Mouse (Mus musculus) forebrain, embryonic 13.5 days (tissue): Measurements from ENCODE around the gene Cryba4. TPM values are rescaled to one million over a fixed set of nuclear protein-coding genes. Genes with fewer than 3 reads are reported as not detected.

ENCODE experiments used
- ATAC-seq: fragments of 200-750 bp; cut with Nextera tagmentation; 2 replicates; pipeline ENCODE4 v1.8.0; 2017
- H3K27ac ChIP-seq: fragments of 300-500 bp; sonication (generic); 2 replicates; pipeline ENCODE4 v1.5.1; 2015; ENCODE audit warnings: inconsistent platforms, mild to moderate bottlenecking, moderate library complexity
- H3K27me3 ChIP-seq: fragments of 300-500 bp; sonication (generic); 2 replicates; pipeline ENCODE4 v1.6.1; 2015; ENCODE audit warnings: mild to moderate bottlenecking, inconsistent platforms
- H3K36me3 ChIP-seq: fragments of 300-500 bp; sonication (generic); 2 replicates; pipeline ENCODE4 v1.6.1; 2015; ENCODE audit warnings: mild to moderate bottlenecking, inconsistent platforms; ENCODE audit not compliant: poor library complexity, severe bottlenecking
- H3K4me1 ChIP-seq: fragments of 300-500 bp; sonication (generic); 2 replicates; pipeline ENCODE4 v1.6.1; 2015; ENCODE audit warnings: inconsistent platforms
- H3K4me2 ChIP-seq: fragments of 300-500 bp; sonication (generic); 2 replicates; pipeline ENCODE4 v1.6.1; 2015; ENCODE audit warnings: inconsistent platforms, mild to moderate bottlenecking, moderate library complexity
- H3K4me3 ChIP-seq: fragments of 300-500 bp; sonication (generic); 2 replicates; pipeline ENCODE4 v1.5.1; 2015; ENCODE audit warnings: mild to moderate bottlenecking, inconsistent platforms
- H3K9ac ChIP-seq: fragments of 300-500 bp; sonication (generic); 2 replicates; pipeline ENCODE4 v1.6.1; 2015; ENCODE audit warnings: mild to moderate bottlenecking, inconsistent platforms
- H3K9me3 ChIP-seq: fragments of 300-500 bp; sonication (generic); replicated peaks from 2 replicates; pipeline ENCODE4 v1.6.1; 2016; ENCODE audit warnings: inconsistent platforms
- WGBS: fragments of 180-500 bp; shearing (Covaris S2); methylation state at CpG from one replicate; pipeline ENCODE4 v1.1.7; 2015; 5-methylcytosine and 5-hydroxymethylcytosine counted together
- polyA plus RNA-seq: library from polyadenylated mRNA; unstranded; fragments of >200 nt; fragmentation: Nextera tagmentation; extraction: Ambion mirVana; gene quantifications from 2 replicates; pipeline ENCODE4 v1.2.1, GENCODE M21; 2015

Gene Cryba4
- polyA plus RNA-seq, 1 experiment from 2014 or later, result 1.6 TPM

GRCm38 (mm10) chr5:112292343-112292980 is 40.1 kb upstream of the Cryba4 start:
- Histone ChIP-seq H3K27me3 (no peaks in the 10 kb centered on the region), H3K4me3 (no peak overlapping the region), H3K4me1 (peaks cover 31% of the 10 kb centered on the region), H3K4me2 (no peak overlapping the region), H3K9ac (no peak overlapping the region), H3K9me3 (no peaks in the 10 kb centered on the region), H3K27ac (no peak overlapping the region), H3K36me3 (no peaks in the 10 kb centered on the region)
- 85% methylated on average over 17 of the region's 17 CpGs for WGBS
- ATAC-seq, result no peak

- Histone ChIP-seq H3K4me1 (peaks cover 27% of the 10 kb centered on the region), H3K4me2 (no peak overlapping the region), H3K27ac (no peak overlapping the region), H3K9ac (no peak overlapping the region), H3K4me3 (no peak overlapping the region), H3K27me3 (no peaks in the 10 kb centered on the region), H3K9me3 (no peaks in the 10 kb centered on the region), H3K36me3 (no peaks in the 10 kb centered on the region)
- 79% methylated on average over 5 of the region's 5 CpGs for WGBS
- no peak for ATAC-seq
These were observed 39.5 kb upstream of the Cryba4 start for GRCm38 (mm10) chr5:112291866-112292265.

- Histone ChIP-seq H3K36me3 (no peaks in the 10 kb centered on the region), H3K9me3 (no peaks in the 10 kb centered on the region), H3K4me3 (no peak overlapping the region), H3K27me3 (no peaks in the 10 kb centered on the region), H3K9ac (no peak overlapping the region), H3K4me2 (no peak overlapping the region), H3K27ac (no peak overlapping the region), H3K4me1 (peaks cover 23% of the 10 kb centered on the region)
- WGBS, result 94% methylated on average over 8 of the region's 8 CpGs
- no peak for ATAC-seq
These were observed 38.2 kb upstream of the Cryba4 start for GRCm38 (mm10) chr5:112290536-112290880.

- WGBS, result 89% methylated on average over 16 of the region's 16 CpGs
These were observed 37.7 kb upstream of the Cryba4 start for GRCm38 (mm10) chr5:112289819-112290535.

GRCm38 (mm10) chr5:112289236-112289635 is 36.9 kb upstream of the Cryba4 start:
- no peak for ATAC-seq
- Histone ChIP-seq H3K36me3 (no peaks in the 10 kb centered on the region), H3K4me1 (0 out of 2 replicates have a peak, but pooled peaks cover 15% of the 10 kb centered on the region), H3K9me3 (no peaks in the 10 kb centered on the region), H3K27me3 (no peaks in the 10 kb centered on the region), H3K9ac (no peak overlapping the region), H3K4me2 (no peak overlapping the region), H3K4me3 (no peak overlapping the region), H3K27ac (no peak overlapping the region)
- 66% methylated on average over 7 of the region's 8 CpGs for WGBS

More at GRCm38 (mm10) chr5:112289819-112290535, 37.7 kb upstream of the Cryba4 start:
- peaks cover 19% of the 10 kb centered on the region for H3K4me1 ChIP-seq
- H3K9ac ChIP-seq, result no peak overlapping the region
- H3K4me2 ChIP-seq, result no peak overlapping the region
- no peak overlapping the region for H3K27ac ChIP-seq
- no peak for ATAC-seq
- H3K27me3 ChIP-seq, result no peaks in the 10 kb centered on the region
- H3K9me3 ChIP-seq, result no peaks in the 10 kb centered on the region
- no peaks in the 10 kb centered on the region for H3K36me3 ChIP-seq
- no peak overlapping the region for H3K4me3 ChIP-seq

- H3K36me3 ChIP-seq, result no peaks in the 10 kb centered on the region
- no peaks in the 10 kb centered on the region for H3K9me3 ChIP-seq
- H3K27ac ChIP-seq, result no peak overlapping the region
- H3K4me1 ChIP-seq, result 0 out of 2 replicates have a peak, but pooled peaks cover 15% of the 10 kb centered on the region
- whole genome bisulfite sequencing, result 86% methylated on average over 9 of the region's 9 CpGs
- no peak overlapping the region for H3K4me2 ChIP-seq
- no peak overlapping the region for H3K9ac ChIP-seq
- ATAC-seq, result no peak
- no peaks in the 10 kb centered on the region for H3K27me3 ChIP-seq
- H3K4me3 ChIP-seq, result no peak overlapping the region
These were observed 36.1 kb upstream of the Cryba4 start for GRCm38 (mm10) chr5:112288193-112289141.

GRCm38 (mm10) chr5:112287652-112288051 is 35.3 kb upstream of the Cryba4 start:
- H3K27ac ChIP-seq, result no peak overlapping the region
- H3K9me3 ChIP-seq, result no peaks in the 10 kb centered on the region
- WGBS, result 81% methylated on average over 2 of the region's 2 CpGs
- no peak overlapping the region for H3K4me3 ChIP-seq
- no peaks in the 10 kb centered on the region for H3K27me3 ChIP-seq
- H3K36me3 ChIP-seq, result no peaks in the 10 kb centered on the region
- 0 out of 2 replicates have a peak, but pooled peaks cover 15% of the 10 kb centered on the region for H3K4me1 ChIP-seq
- no peak overlapping the region for H3K4me2 ChIP-seq
- H3K9ac ChIP-seq, result no peak overlapping the region
- ATAC-seq, result no peak

GRCm38 (mm10) chr5:112286984-112287641 is 34.8 kb upstream of the Cryba4 start:
- 84% methylated on average over 11 of the region's 11 CpGs for WGBS
- Histone ChIP-seq H3K4me2 (no peak overlapping the region), H3K4me1 (0 out of 2 replicates have a peak, but pooled peaks cover 15% of the 10 kb centered on the region), H3K9me3 (no peaks in the 10 kb centered on the region), H3K27ac (no peak overlapping the region), H3K4me3 (no peak overlapping the region), H3K27me3 (no peaks in the 10 kb centered on the region), H3K36me3 (no peaks in the 10 kb centered on the region), H3K9ac (no peak overlapping the region)
- ATAC-seq, result no peak

GRCm38 (mm10) chr5:112286608-112286983 is 34.3 kb upstream of the Cryba4 start:
- Histone ChIP-seq H3K4me2 (no peak overlapping the region), H3K27me3 (no peaks in the 10 kb centered on the region), H3K36me3 (no peaks in the 10 kb centered on the region), H3K4me1 (peaks cover 17% of the 10 kb centered on the region; the same call in 1 of the 2 replicates), H3K4me3 (no peak overlapping the region), H3K9ac (no peak overlapping the region), H3K9me3 (no peaks in the 10 kb centered on the region), H3K27ac (no peak overlapping the region)
- 78% methylated on average over 2 of the region's 2 CpGs for WGBS
- no peak for ATAC-seq

- 90% methylated on average over 7 of the region's 7 CpGs for WGBS
- Histone ChIP-seq H3K4me2 (no peak overlapping the region), H3K9me3 (no peaks in the 10 kb centered on the region), H3K27me3 (no peaks in the 10 kb centered on the region), H3K9ac (no peak overlapping the region), H3K4me1 (peaks cover 21% of the 10 kb centered on the region), H3K4me3 (no peak overlapping the region), H3K36me3 (no peaks in the 10 kb centered on the region), H3K27ac (no peak overlapping the region; the same call in 1 of the 2 replicates)
- ATAC-seq, result no peak
These were observed 33.3 kb upstream of the Cryba4 start for GRCm38 (mm10) chr5:112285548-112286085.

- no peak for ATAC-seq
- no peak overlapping the region for H3K4me2 ChIP-seq
- no peaks in the 10 kb centered on the region for H3K9me3 ChIP-seq
- no peak overlapping the region for H3K27ac ChIP-seq
- H3K4me3 ChIP-seq, result no peak overlapping the region
- no peaks in the 10 kb centered on the region for H3K36me3 ChIP-seq
- WGBS, result 91% methylated on average over 7 of the region's 7 CpGs
- H3K4me1 ChIP-seq, result peaks cover 27% of the 10 kb centered on the region
- H3K9ac ChIP-seq, result no peak overlapping the region
- H3K27me3 ChIP-seq, result no peaks in the 10 kb centered on the region
These were observed 31.9 kb upstream of the Cryba4 start for GRCm38 (mm10) chr5:112284203-112284582.
